Mouse (Mus musculus) adrenal gland, adult 2 months (tissue): Measurements from ENCODE around the gene Trh. TPM values are rescaled to one million over a fixed set of nuclear protein-coding genes. Genes with fewer than 3 reads are reported as not detected.

Source experiments
- DNase-seq: peaks from one replicate; pipeline ENCODE4 v3.0.0; 2021
- long read RNA-seq: library from polyadenylated mRNA; stranded (forward); transcript quantifications from one replicate; pipeline ENCODE4 v2.0.0, GENCODE M21; 2021
- polyA plus RNA-seq: library from polyadenylated mRNA; depleted of rRNA; stranded (reverse); fragments of >200 nt; gene quantifications from 2 replicates; pipeline ENCODE4 v1.2.3, GENCODE M21; 2012; rRNA removed
- total RNA-seq, 2 experiments: library from RNA; stranded (reverse); gene quantifications; 2 replicates each; pipeline ENCODE4 v1.2.3; 2021

Gene Trh
- total RNA-seq = not detected
- polyA plus RNA-seq = not detected in 2 replicates
- long read RNA-seq = 0 reads

GRCm38 (mm10) chr6:92244591-92244990 is at the start of gene Trh:
Gene Trh (minus strand): TSS chr6:92244650.
- DNase-seq = no peak

GRCm38 (mm10) chr6:92290826-92291225 is 46.4 kb upstream of the Trh start:
- peak; percentile 63 for DNase-seq

GRCm38 (mm10) chr6:92286889-92287288 is 42.4 kb upstream of the Trh start:
- no peak for DNase-seq

- DNase-seq = peak; percentile 45
These were observed 41.9 kb upstream of the Trh start for GRCm38 (mm10) chr6:92286258-92286888.

GRCm38 (mm10) chr6:92285559-92285958 is 41.1 kb upstream of the Trh start:
- DNase-seq = no peak

- DNase-seq = no peak
These were observed 32.7 kb upstream of the Trh start for GRCm38 (mm10) chr6:92277179-92277578.

- no peak for DNase-seq
These were observed 29.3 kb upstream of the Trh start for GRCm38 (mm10) chr6:92273652-92274322.

GRCm38 (mm10) chr6:92272601-92273000 is 28.2 kb upstream of the Trh start:
- DNase-seq = no peak

GRCm38 (mm10) chr6:92269019-92269418 is 24.6 kb upstream of the Trh start:
- peak; percentile 59 for DNase-seq

- DNase-seq = no peak
These were observed 23.6 kb upstream of the Trh start for GRCm38 (mm10) chr6:92268001-92268400.

GRCm38 (mm10) chr6:92261162-92261843 is 16.9 kb upstream of the Trh start:
- DNase-seq = no peak

- DNase-seq = no peak
These were observed 10.9 kb upstream of the Trh start for GRCm38 (mm10) chr6:92255346-92255745.

GRCm38 (mm10) chr6:92253253-92253870 is 8.9 kb upstream of the Trh start:
- no peak for DNase-seq

- no peak for DNase-seq
These were observed 2.9 kb upstream of the Trh start for GRCm38 (mm10) chr6:92247215-92247919.

GRCm38 (mm10) chr6:92246335-92246734 is 1.9 kb upstream of the Trh start:
- DNase-seq = no peak

GRCm38 (mm10) chr6:92241178-92241906 is 3.1 kb downstream of the Trh start:
- DNase-seq = peak; percentile 64

- DNase-seq = no peak
These were observed 9.4 kb downstream of the Trh start for GRCm38 (mm10) chr6:92235036-92235435.

GRCm38 (mm10) chr6:92231762-92232161 is 12.7 kb downstream of the Trh start:
- no peak for DNase-seq

GRCm38 (mm10) chr6:92231356-92231755 is 13.1 kb downstream of the Trh start:
- peak; percentile 11 for DNase-seq

GRCm38 (mm10) chr6:92229586-92229985 is 14.9 kb downstream of the Trh start:
- DNase-seq = no peak

- no peak for DNase-seq
These were observed 15.3 kb downstream of the Trh start for GRCm38 (mm10) chr6:92229103-92229502.
